Mouse (Mus musculus) kidney, embryonic 14.5 days (tissue): ENCODE measurements around the gene Gm8369. TPM values are rescaled to one million over a fixed set of nuclear protein-coding genes. Genes with fewer than 3 reads are reported as not detected.
"Not testable (repeated sequence)": the region's sequence is repeated elsewhere in the genome, so short reads cannot be mapped to it uniquely, and the experiment has no call there.

Source experiments
- ATAC-seq: fragments of 200-750 bp; cut with Nextera tagmentation; 2 replicates; pipeline ENCODE4 v1.8.0; 2017; ENCODE audit warnings: moderate number of reproducible peaks, mild to moderate bottlenecking, moderate TSS enrichment, moderate library complexity; ENCODE audit not compliant: low FRiP score, low TSS enrichment
- H3K27ac ChIP-seq: fragments of 300-500 bp; sonication (generic); 2 replicates; pipeline ENCODE4 v1.5.1; 2014; ENCODE audit warnings: low read depth, mild to moderate bottlenecking, low read length, moderate library complexity, mixed read lengths
- H3K27me3 ChIP-seq: fragments of 300-500 bp; sonication (generic); 2 replicates; pipeline ENCODE4 v1.6.1; 2014; ENCODE audit warnings: mild to moderate bottlenecking, low read length; ENCODE audit not compliant: control insufficient read depth, insufficient read depth
- H3K36me3 ChIP-seq: fragments of 300-500 bp; sonication (generic); 2 replicates; pipeline ENCODE4 v1.6.1; 2014; ENCODE audit warnings: low read length, mixed read lengths; ENCODE audit not compliant: control insufficient read depth, insufficient read depth
- H3K4me1 ChIP-seq: fragments of 300-500 bp; sonication (generic); 2 replicates; pipeline ENCODE4 v1.6.1; 2014; ENCODE audit warnings: low read length, mixed read lengths; ENCODE audit not compliant: control insufficient read depth, insufficient read depth
- H3K4me2 ChIP-seq: fragments of 300-500 bp; sonication (generic); replicated peaks from 2 replicates; pipeline ENCODE4 v1.6.1; 2014; ENCODE audit warnings: low read depth, mild to moderate bottlenecking, low read length
- H3K4me3 ChIP-seq: fragments of 300-500 bp; sonication (generic); 2 replicates; pipeline ENCODE4 v1.5.1; 2014; ENCODE audit warnings: mild to moderate bottlenecking, low read length
- H3K9ac ChIP-seq: fragments of 300-500 bp; sonication (generic); 2 replicates; pipeline ENCODE4 v1.6.1; 2014; ENCODE audit warnings: low read depth, mild to moderate bottlenecking, low read length, moderate library complexity
- H3K9me3 ChIP-seq: fragments of 300-500 bp; sonication (generic); 2 replicates; pipeline ENCODE4 v1.6.1; 2016; ENCODE audit warnings: low read length; ENCODE audit not compliant: control insufficient read depth
- WGBS: fragments of 180-500 bp; shearing (Covaris S2); extraction: QIAGEN DNeasy Blood & Tissue Kit; methylation state at CpG from one replicate; pipeline ENCODE4 v1.1.7; 2014; 5-methylcytosine and 5-hydroxymethylcytosine counted together
- polyA plus RNA-seq: library from polyadenylated mRNA; unstranded; fragments of >200 nt; fragmentation: Nextera tagmentation; extraction: Ambion mirVana; gene quantifications from 2 replicates; pipeline ENCODE4 v1.2.1, GENCODE M21; 2014

The Gm8369 gene
- polyA plus RNA-seq: not detected in 2 replicates

- no peaks in the 10 kb centered on the region for H3K36me3 ChIP-seq
- H3K4me3 ChIP-seq: no peak within 1 kb of the TSS
- no peak within 1 kb of the TSS for H3K4me2 ChIP-seq
- H3K27ac ChIP-seq: no peak within 1 kb of the TSS
- ATAC-seq: no peak
- H3K4me1 ChIP-seq: no peaks in the 10 kb centered on the region
- no peaks in the 10 kb centered on the region for H3K27me3 ChIP-seq
- H3K9ac ChIP-seq: no peak within 1 kb of the TSS
- 74% methylated on average over 2 of the region's 2 CpGs for WGBS
- no peaks in the 10 kb centered on the region for H3K9me3 ChIP-seq
Observed at GRCm38 (mm10) chr19:11485746-11486145, at the start of gene Gm8369. TSS of gene Gm8369 (plus strand) at chr19:11485938.

DNA sequence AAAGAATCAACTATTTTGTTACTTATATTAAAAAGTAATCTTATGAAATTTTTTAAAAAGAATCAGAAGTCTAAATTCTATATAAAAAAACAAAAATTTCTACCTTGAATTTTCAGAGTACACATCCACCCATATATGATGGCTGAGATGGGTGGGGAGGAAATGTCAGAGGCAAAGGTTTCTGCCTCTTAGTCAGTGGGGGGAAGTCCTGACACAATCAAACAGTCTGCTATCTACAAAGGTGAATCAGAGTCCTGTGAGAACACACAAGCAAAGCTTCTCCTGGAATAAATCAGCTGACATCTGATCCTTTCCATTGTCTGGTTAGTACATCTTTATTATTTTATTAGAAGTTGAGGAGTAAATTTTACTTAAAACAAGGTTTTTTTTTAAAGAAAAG is 42.4 kb upstream of the Gm8369 start, which contains the start of gene Ms4a4b:
Gene Ms4a4b (plus strand): TSS at position 216 of the 400 bp plus-strand sequence.
- Histone ChIP-seq H3K27ac (no peak within 1 kb of the TSS), H3K9ac (no peak within 1 kb of the TSS), H3K9me3 (no peaks in the 10 kb centered on the region), H3K4me3 (no peak within 1 kb of the TSS), H3K27me3 (no peaks in the 10 kb centered on the region), H3K4me2 (no peak within 1 kb of the TSS), H3K36me3 (no peaks in the 10 kb centered on the region), H3K4me1 (no peaks in the 10 kb centered on the region)
- no peak for ATAC-seq

- 84% methylated on average over 5 of the region's 5 CpGs for WGBS
- no peaks in the 10 kb centered on the region for H3K27me3 ChIP-seq
Observed at GRCm38 (mm10) chr19:11443964-11444363, 41.8 kb upstream of the Gm8369 start.

DNA sequence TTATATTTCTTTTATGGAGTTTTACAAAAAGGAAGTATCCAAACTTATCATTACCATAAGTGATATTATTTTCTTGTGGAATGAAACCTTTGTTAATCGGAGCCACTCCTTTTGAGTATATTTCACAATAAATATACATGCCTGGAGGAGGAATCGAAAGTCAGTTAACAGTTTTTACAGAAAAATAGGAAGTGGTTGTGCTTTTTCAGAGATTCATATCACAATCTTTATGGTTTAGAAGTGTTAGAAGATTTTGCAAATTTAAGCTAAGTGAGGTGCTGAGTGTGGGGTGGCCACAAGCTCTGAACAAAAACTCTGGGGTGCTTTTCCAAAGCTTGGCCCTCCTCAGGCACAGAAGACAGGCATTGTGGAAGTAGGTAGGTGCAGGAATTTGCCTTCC is 38.5 kb upstream of the Gm8369 start:
- Histone ChIP-seq H3K4me3 (no peak overlapping the region), H3K4me1 (no peaks in the 10 kb centered on the region), H3K27ac (no peak overlapping the region), H3K4me2 (no peak overlapping the region), H3K36me3 (no peaks in the 10 kb centered on the region), H3K9ac (no peak overlapping the region), H3K9me3 (no peaks in the 10 kb centered on the region), H3K27me3 (no peaks in the 10 kb centered on the region)
- no peak for ATAC-seq
- WGBS: 86% methylated on average over 2 of the region's 2 CpGs

More at GRCm38 (mm10) chr19:11443964-11444363, 41.8 kb upstream of the Gm8369 start:
- Histone ChIP-seq H3K4me3 (no peak overlapping the region), H3K9ac (no peak overlapping the region), H3K27ac (no peak overlapping the region), H3K36me3 (no peaks in the 10 kb centered on the region), H3K4me1 (no peaks in the 10 kb centered on the region), H3K4me2 (no peak overlapping the region), H3K9me3 (no peaks in the 10 kb centered on the region)
- no peak for ATAC-seq

DNA sequence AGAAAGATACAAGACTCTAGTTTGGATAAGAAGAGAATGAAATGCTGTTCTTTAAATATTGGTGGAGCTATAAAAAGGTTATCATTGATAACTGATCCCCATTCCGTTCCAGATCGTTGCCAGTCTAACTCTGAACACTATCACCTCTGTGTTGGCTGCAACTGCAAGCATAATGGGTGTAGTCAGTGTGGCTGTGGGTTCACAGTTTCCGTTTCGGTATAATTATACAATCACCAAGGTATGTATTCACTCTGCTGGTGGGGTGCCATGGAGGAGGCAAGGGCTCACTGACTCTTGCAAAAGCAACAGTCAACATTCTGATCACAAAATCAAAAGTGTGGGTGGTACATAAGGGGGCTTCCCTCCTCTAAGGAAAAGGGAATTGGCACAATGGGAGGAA is 26.7 kb upstream of the Gm8369 start:
- not testable (repeated sequence) for H3K36me3 ChIP-seq, H3K4me2 ChIP-seq, H3K9ac ChIP-seq, H3K27ac ChIP-seq, H3K4me1 ChIP-seq, H3K4me3 ChIP-seq, H3K27me3 ChIP-seq, H3K9me3 ChIP-seq, ATAC-seq
- WGBS: 91% methylated on average over 3 of the region's 4 CpGs

- H3K27ac ChIP-seq, H3K4me3 ChIP-seq, H3K4me1 ChIP-seq, H3K9me3 ChIP-seq, ATAC-seq, H3K36me3 ChIP-seq, H3K9ac ChIP-seq, H3K4me2 ChIP-seq, H3K27me3 ChIP-seq: not testable (repeated sequence)
- 83% methylated on average over 1 of the region's 1 CpGs for WGBS
Observed at GRCm38 (mm10) chr19:11464795-11465194, 20.9 kb upstream of the Gm8369 start.

DNA sequence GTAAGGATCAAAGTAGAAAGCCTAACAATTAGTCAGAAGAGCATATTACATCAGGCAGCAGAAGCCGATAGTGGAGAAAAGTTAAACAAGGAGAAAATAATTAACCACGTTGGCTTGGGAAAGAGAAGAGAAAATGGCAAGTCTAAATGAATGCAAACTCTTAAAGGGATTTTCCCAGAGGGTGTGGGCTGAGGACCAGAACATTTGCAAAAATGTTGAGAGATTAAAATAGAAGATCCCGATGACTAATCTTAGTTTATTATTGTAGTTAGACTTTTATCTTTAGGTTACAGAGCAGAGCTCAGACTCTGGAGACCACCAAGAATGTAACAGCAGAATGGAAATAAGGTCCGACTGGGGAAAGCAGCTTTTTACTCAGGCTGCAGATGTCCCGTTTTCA is 19.3 kb upstream of the Gm8369 start:
- H3K27me3 ChIP-seq: no peaks in the 10 kb centered on the region
- no peaks in the 10 kb centered on the region for H3K9me3 ChIP-seq
- H3K4me3 ChIP-seq: no peak overlapping the region
- H3K9ac ChIP-seq: no peak overlapping the region
- H3K36me3 ChIP-seq: no peaks in the 10 kb centered on the region
- no peak overlapping the region for H3K27ac ChIP-seq
- no peak for ATAC-seq
- no peak overlapping the region for H3K4me2 ChIP-seq
- 77% methylated on average over 5 of the region's 5 CpGs for WGBS
- no peaks in the 10 kb centered on the region for H3K4me1 ChIP-seq

DNA sequence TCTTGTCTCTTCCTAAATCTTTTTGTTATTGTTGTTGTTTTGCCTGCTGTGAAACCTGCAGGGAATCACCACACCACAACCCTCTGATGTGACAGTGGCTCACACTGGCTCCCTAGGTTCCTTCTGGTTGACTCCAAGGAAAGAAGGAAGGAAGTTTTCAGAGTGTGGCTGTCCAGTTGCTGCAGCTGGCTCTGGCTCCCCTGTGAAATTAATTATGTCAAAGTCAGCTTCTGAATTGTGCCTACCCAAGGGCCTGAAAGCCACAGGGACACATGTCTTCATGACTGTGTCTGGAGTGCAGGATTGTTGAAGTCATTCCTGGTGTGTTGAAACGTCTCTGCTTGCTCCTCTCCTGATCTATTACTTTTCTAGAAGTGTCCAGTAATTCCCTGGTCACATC is 17.4 kb upstream of the Gm8369 start:
- H3K36me3 ChIP-seq, H3K27ac ChIP-seq, ATAC-seq, H3K27me3 ChIP-seq, H3K9me3 ChIP-seq, H3K4me1 ChIP-seq, H3K4me2 ChIP-seq, H3K4me3 ChIP-seq, H3K9ac ChIP-seq: not testable (repeated sequence)
- 52% methylated on average over 1 of the region's 1 CpGs for WGBS

DNA sequence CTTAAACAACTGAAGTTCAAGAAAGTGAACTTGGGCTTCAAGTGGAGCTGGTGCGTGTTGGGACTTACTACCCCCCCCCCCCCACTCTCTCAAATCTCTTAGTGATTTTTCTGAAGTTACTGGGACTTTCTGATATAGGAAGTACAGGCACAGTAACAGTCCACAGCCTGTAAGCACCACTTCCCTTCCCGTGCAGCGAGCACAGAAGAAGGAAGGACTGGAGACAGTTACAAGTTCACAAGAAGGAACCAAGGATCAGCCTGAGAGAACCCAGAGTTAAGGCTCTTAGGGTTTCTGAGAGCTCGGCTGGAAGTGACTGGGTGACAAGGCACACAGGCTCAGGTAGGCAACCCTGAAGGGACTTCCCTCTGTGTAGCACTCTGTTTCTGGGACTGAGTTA is 16.5 kb upstream of the Gm8369 start, which contains the start of gene Ms4a6c:
Gene Ms4a6c (plus strand): TSS at position 152 of the 400 bp plus-strand sequence.
- not testable (repeated sequence) for H3K27me3 ChIP-seq, H3K4me1 ChIP-seq, H3K9ac ChIP-seq, ATAC-seq, H3K36me3 ChIP-seq, H3K4me3 ChIP-seq, H3K9me3 ChIP-seq, H3K27ac ChIP-seq, H3K4me2 ChIP-seq
- 81% methylated on average over 4 of the region's 4 CpGs for WGBS
